Mouse (Mus musculus): ENCODE results near the gene Hcrt. TPM values are rescaled to one million over a fixed set of nuclear protein-coding genes. Genes with fewer than 3 reads are reported as not detected.

Hcrt gene
- polyA plus RNA-seq, 1 experiment: not detected

- Histone ChIP-seq H3ac (ENCODE audit: control insufficient read depth, insufficient read length, low read depth) (no peak overlapping the region), H3K79me2 (ENCODE audit: control insufficient read depth, insufficient read depth) (peaks cover 100% of the 10 kb centered on the region), H3K27me3 (ENCODE audit: control insufficient read depth, insufficient read depth, insufficient read length) (no peaks in the 10 kb centered on the region), H3K79me3 (ENCODE audit: low read depth) (peaks cover 70% of the 10 kb centered on the region), H3K36me3 (ENCODE audit: control insufficient read depth, insufficient read depth) (peaks cover 42% of the 10 kb centered on the region), H3K4me3 (ENCODE audit: insufficient read depth, poor library complexity, severe bottlenecking) (no peak overlapping the region)
- TF ChIP-seq FOSL1 (IDR thresholded peaks at IDR 0.05; ENCODE audit: insufficient read depth, low read length, poor library complexity, severe bottlenecking): no peak
- no peak for TF ChIP-seq MAX (IDR thresholded peaks at IDR 0.05)
- no peak for TF ChIP-seq USF1 (IDR thresholded peaks at IDR 0.05; ENCODE audit: low read depth)
- TF ChIP-seq MYOD1 (IDR thresholded peaks at IDR 0.05; ENCODE audit: control insufficient read depth, insufficient read length, low read depth): no peak
- TF ChIP-seq MYOG (IDR thresholded peaks at IDR 0.05; ENCODE audit: control insufficient read depth, extremely low read depth, insufficient read length): no peak
- no peak for TF ChIP-seq CEBPB (IDR thresholded peaks at IDR 0.05; ENCODE audit: low read depth)
Observed at GRCm38 (mm10) chr11:100729976-100730375, 32.8 kb downstream of the Hcrt start.

GRCm38 (mm10) chr11:100728601-100729000, 34.1 kb downstream of the Hcrt start:
- Histone ChIP-seq H3K27me3 (ENCODE audit: control insufficient read depth, insufficient read depth, insufficient read length) (no peaks in the 10 kb centered on the region), H3K79me3 (ENCODE audit: low read depth) (peaks cover 66% of the 10 kb centered on the region), H3K79me2 (ENCODE audit: control insufficient read depth, insufficient read depth) (peaks cover 100% of the 10 kb centered on the region), H3ac (ENCODE audit: control insufficient read depth, insufficient read length, low read depth) (no peak overlapping the region), H3K4me3 (ENCODE audit: insufficient read depth, poor library complexity, severe bottlenecking) (no peak overlapping the region), H3K36me3 (ENCODE audit: control insufficient read depth, insufficient read depth) (peaks cover 41% of the 10 kb centered on the region)
- TF ChIP-seq USF1 (IDR thresholded peaks at IDR 0.05; ENCODE audit: low read depth) (no peak), MYOD1 (IDR thresholded peaks at IDR 0.05; ENCODE audit: control insufficient read depth, insufficient read length, low read depth) (no peak), MYOG (IDR thresholded peaks at IDR 0.05; ENCODE audit: control insufficient read depth, extremely low read depth, insufficient read length) (no peak), CTCF (IDR thresholded peaks at IDR 0.05; ENCODE audit: control insufficient read depth, insufficient read depth, insufficient read length) (no peak), CEBPB (IDR thresholded peaks at IDR 0.05; ENCODE audit: low read depth) (no peak)

- no peak for TF ChIP-seq MYOG (IDR thresholded peaks at IDR 0.05; ENCODE audit: control insufficient read depth, extremely low read depth, insufficient read length)
- no peak for TF ChIP-seq CEBPB (IDR thresholded peaks at IDR 0.05; ENCODE audit: low read depth)
- no peak for TF ChIP-seq FOSL1 (IDR thresholded peaks at IDR 0.05; ENCODE audit: insufficient read depth, low read length, poor library complexity, severe bottlenecking)
- no peak for TF ChIP-seq CTCF (IDR thresholded peaks at IDR 0.05; ENCODE audit: control insufficient read depth, insufficient read depth, insufficient read length)
- no peak for TF ChIP-seq MAX (IDR thresholded peaks at IDR 0.05)
- no peak for TF ChIP-seq MYOD1 (IDR thresholded peaks at IDR 0.05; ENCODE audit: control insufficient read depth, insufficient read length, low read depth)
- no peak for TF ChIP-seq USF1 (IDR thresholded peaks at IDR 0.05; ENCODE audit: low read depth)
- H3K79me3 ChIP-seq (ENCODE audit: low read depth): peaks cover 65% of the 10 kb centered on the region
- no peaks in the 10 kb centered on the region for H3K27me3 ChIP-seq (ENCODE audit: control insufficient read depth, insufficient read depth, insufficient read length)
- no peak overlapping the region for H3K4me3 ChIP-seq (ENCODE audit: insufficient read depth, poor library complexity, severe bottlenecking)
- peaks cover 100% of the 10 kb centered on the region for H3K79me2 ChIP-seq (ENCODE audit: control insufficient read depth, insufficient read depth)
- H3ac ChIP-seq (ENCODE audit: control insufficient read depth, insufficient read length, low read depth): no peak overlapping the region
- peaks cover 32% of the 10 kb centered on the region for H3K36me3 ChIP-seq (ENCODE audit: control insufficient read depth, insufficient read depth)
Observed at GRCm38 (mm10) chr11:100727201-100727600, 35.5 kb downstream of the Hcrt start.

- Histone ChIP-seq H3K36me3 (ENCODE audit: control insufficient read depth, insufficient read depth) (peaks cover 32% of the 10 kb centered on the region), H3K79me2 (ENCODE audit: control insufficient read depth, insufficient read depth) (peaks cover 100% of the 10 kb centered on the region), H3K27me3 (ENCODE audit: control insufficient read depth, insufficient read depth, insufficient read length) (no peaks in the 10 kb centered on the region), H3K79me3 (ENCODE audit: low read depth) (peaks cover 58% of the 10 kb centered on the region), H3ac (ENCODE audit: control insufficient read depth, insufficient read length, low read depth) (no peak overlapping the region), H3K4me3 (ENCODE audit: insufficient read depth, poor library complexity, severe bottlenecking) (no peak overlapping the region)
- TF ChIP-seq MYOG (IDR thresholded peaks at IDR 0.05; ENCODE audit: control insufficient read depth, extremely low read depth, insufficient read length) (no peak), MAX (IDR thresholded peaks at IDR 0.05) (no peak), CTCF (IDR thresholded peaks at IDR 0.05; ENCODE audit: control insufficient read depth, insufficient read depth, insufficient read length) (no peak), MYOD1 (IDR thresholded peaks at IDR 0.05; ENCODE audit: control insufficient read depth, insufficient read length, low read depth) (no peak)
Observed at GRCm38 (mm10) chr11:100724919-100725512, 37.7 kb downstream of the Hcrt start.

GRCm38 (mm10) chr11:100722493-100723028, 40.2 kb downstream of the Hcrt start:
- H3K4me3 ChIP-seq (ENCODE audit: insufficient read depth, poor library complexity, severe bottlenecking): no peak overlapping the region
- no peaks in the 10 kb centered on the region for H3K27me3 ChIP-seq (ENCODE audit: control insufficient read depth, insufficient read depth, insufficient read length)
- peaks cover 86% of the 10 kb centered on the region for H3K79me2 ChIP-seq (ENCODE audit: control insufficient read depth, insufficient read depth)
- H3K79me3 ChIP-seq (ENCODE audit: low read depth): peaks cover 48% of the 10 kb centered on the region
- TF ChIP-seq MYOG (IDR thresholded peaks at IDR 0.05; ENCODE audit: control insufficient read depth, extremely low read depth, insufficient read length) (no peak), MAX (IDR thresholded peaks at IDR 0.05) (no peak), FOSL1 (IDR thresholded peaks at IDR 0.05; ENCODE audit: insufficient read depth, low read length, poor library complexity, severe bottlenecking) (no peak), CEBPB (IDR thresholded peaks at IDR 0.05; ENCODE audit: low read depth) (no peak), CTCF (IDR thresholded peaks at IDR 0.05; ENCODE audit: control insufficient read depth, insufficient read depth, insufficient read length) (no peak), MYOD1 (IDR thresholded peaks at IDR 0.05; ENCODE audit: control insufficient read depth, insufficient read length, low read depth) (no peak), USF1 (IDR thresholded peaks at IDR 0.05; ENCODE audit: low read depth) (no peak)
- peaks cover 37% of the 10 kb centered on the region for H3K36me3 ChIP-seq (ENCODE audit: control insufficient read depth, insufficient read depth)
- H3ac ChIP-seq (ENCODE audit: control insufficient read depth, insufficient read length, low read depth): no peak overlapping the region

Measured in C2C12 (cell line).